Mouse (Mus musculus) hindbrain, embryonic 11.5 days (tissue): ENCODE measurements around the gene Cdhr4. TPM values are rescaled to one million over a fixed set of nuclear protein-coding genes. Genes with fewer than 3 reads are reported as not detected.

Source experiments
- ATAC-seq: fragments of 200-750 bp; cut with Nextera tagmentation; 2 replicates; pipeline ENCODE4 v1.8.0; 2017; ENCODE audit warnings: mild to moderate bottlenecking, moderate TSS enrichment, moderate library complexity; ENCODE audit not compliant: low FRiP score
- DNase-seq: peaks from one replicate; pipeline ENCODE4 v3.0.0-alpha.2; 2015; ENCODE audit warnings: low spot score
- H3K27ac ChIP-seq: fragments of 300-500 bp; sonication (generic); 2 replicates; pipeline ENCODE4 v1.5.1; 2014; ENCODE audit warnings: mild to moderate bottlenecking, low read depth, low read length
- H3K27me3 ChIP-seq: fragments of 300-500 bp; sonication (generic); 2 replicates; pipeline ENCODE4 v1.6.1; 2014; ENCODE audit warnings: mild to moderate bottlenecking, low read length, moderate library complexity, mixed read lengths; ENCODE audit not compliant: control insufficient read depth, insufficient read depth
- H3K36me3 ChIP-seq: fragments of 300-500 bp; sonication (generic); 2 replicates; pipeline ENCODE4 v1.6.1; 2014; ENCODE audit warnings: mild to moderate bottlenecking, low read length, moderate library complexity, mixed read lengths; ENCODE audit not compliant: control insufficient read depth, insufficient read depth
- H3K4me1 ChIP-seq: fragments of 300-500 bp; sonication (generic); replicated peaks from 2 replicates; pipeline ENCODE4 v1.6.1; 2014; ENCODE audit warnings: low read length, mixed read lengths; ENCODE audit not compliant: control insufficient read depth, insufficient read depth
- H3K4me2 ChIP-seq: fragments of 300-500 bp; sonication (generic); replicated peaks from 2 replicates; pipeline ENCODE4 v1.6.1; 2014; ENCODE audit warnings: mild to moderate bottlenecking, low read depth, low read length
- H3K4me3 ChIP-seq: fragments of 300-500 bp; sonication (generic); 2 replicates; pipeline ENCODE4 v1.5.1; 2014; ENCODE audit warnings: low read depth, low read length
- H3K9ac ChIP-seq: fragments of 300-500 bp; sonication (generic); 2 replicates; pipeline ENCODE4 v1.6.1; 2014; ENCODE audit warnings: low read depth, low read length
- H3K9me3 ChIP-seq: fragments of 300-500 bp; sonication (generic); 2 replicates; pipeline ENCODE4 v1.6.1; 2016; ENCODE audit warnings: low read length; ENCODE audit not compliant: control insufficient read depth
- WGBS: fragments of 180-500 bp; shearing (Covaris S2); extraction: QIAGEN DNeasy Blood & Tissue Kit; methylation state at CpG from one replicate; pipeline ENCODE4 v1.1.7; 2014; 5-methylcytosine and 5-hydroxymethylcytosine counted together
- polyA plus RNA-seq: library from polyadenylated mRNA; unstranded; fragments of >200 nt; fragmentation: Nextera tagmentation; extraction: Ambion mirVana; gene quantifications from 2 replicates; pipeline ENCODE4 v1.2.1, GENCODE M21; 2014

Cdhr4 gene
- 2.9 and 3.3 TPM in 2 replicates for polyA plus RNA-seq

- H3K4me2 ChIP-seq = no peak within 1 kb of the TSS
- no peaks in the 10 kb centered on the region for H3K36me3 ChIP-seq
- H3K9ac ChIP-seq = no peak within 1 kb of the TSS
- DNase-seq (no peak), ATAC-seq (no peak)
- no peaks in the 10 kb centered on the region for H3K4me1 ChIP-seq
- no peak within 1 kb of the TSS for H3K4me3 ChIP-seq
- H3K27me3 ChIP-seq = no peaks in the 10 kb centered on the region
- H3K9me3 ChIP-seq = no peaks in the 10 kb centered on the region
- H3K27ac ChIP-seq = no peak within 1 kb of the TSS
- 87% methylated on average over 2 of the region's 2 CpGs for WGBS
These were observed at the start of gene Cdhr4 for GRCm38 (mm10) chr9:107992197-107992596. Gene Cdhr4, plus strand, starts transcription at chr9:107992497.

GRCm38 (mm10) chr9:107947241-107948194 lies 44.8 kb upstream of the Cdhr4 start:
- DNase-seq = no peak
- ATAC-seq = no peak
- Histone ChIP-seq H3K9me3 (no peaks in the 10 kb centered on the region), H3K4me3 (no peak overlapping the region), H3K27ac (no peak overlapping the region), H3K4me1 (peaks cover 6% of the 10 kb centered on the region; the same call in 1 of the 2 replicates), H3K36me3 (no peaks in the 10 kb centered on the region), H3K4me2 (no peak overlapping the region), H3K9ac (no peak overlapping the region), H3K27me3 (no peaks in the 10 kb centered on the region)
- WGBS = 93% methylated on average over 31 of the region's 31 CpGs

GRCm38 (mm10) chr9:107949184-107949921 lies 42.9 kb upstream of the Cdhr4 start:
- no peaks in the 10 kb centered on the region for H3K27me3 ChIP-seq
- DNase-seq (no peak), ATAC-seq (no peak)
- H3K4me2 ChIP-seq = no peak overlapping the region
- no peaks in the 10 kb centered on the region for H3K9me3 ChIP-seq
- H3K4me3 ChIP-seq = no peak overlapping the region
- H3K27ac ChIP-seq = no peak overlapping the region
- H3K36me3 ChIP-seq = no peaks in the 10 kb centered on the region
- WGBS = 82% methylated on average over 13 of the region's 13 CpGs
- H3K4me1 ChIP-seq = peaks cover 6% of the 10 kb centered on the region; the same call in 1 of the 2 replicates
- H3K9ac ChIP-seq = no peak overlapping the region

GRCm38 (mm10) chr9:107949922-107950235 lies 42.4 kb upstream of the Cdhr4 start, which contains the start of gene Traip:
Gene Traip, plus strand, starts transcription at chr9:107950136.
- peak within 1 kb of the TSS; percentile 78 for H3K4me2 ChIP-seq
- peaks cover 6% of the 10 kb centered on the region; the same call in 1 of the 2 replicates for H3K4me1 ChIP-seq
- no peaks in the 10 kb centered on the region for H3K27me3 ChIP-seq
- H3K4me3 ChIP-seq = peak within 1 kb of the TSS; percentile 72
- H3K36me3 ChIP-seq = no peaks in the 10 kb centered on the region
- ATAC-seq = no peak
- no peak for DNase-seq
- no peak within 1 kb of the TSS; the same call in 1 of the 2 replicates for H3K27ac ChIP-seq
- 88% methylated on average over 10 of the region's 10 CpGs for WGBS
- peak within 1 kb of the TSS; percentile 64 for H3K9ac ChIP-seq
- H3K9me3 ChIP-seq = no peaks in the 10 kb centered on the region

- Histone ChIP-seq H3K27me3 (no peaks in the 10 kb centered on the region), H3K4me1 (peaks cover 6% of the 10 kb centered on the region; the same call in 1 of the 2 replicates), H3K9ac (peak overlapping the region; percentile 64), H3K4me2 (peak overlapping the region; percentile 78), H3K4me3 (peak overlapping the region; percentile 72), H3K36me3 (no peaks in the 10 kb centered on the region), H3K27ac (no peak overlapping the region; the same call in 1 of the 2 replicates), H3K9me3 (no peaks in the 10 kb centered on the region)
- peak; percentile 95 for DNase-seq
- ATAC-seq = peak; percentile 95
- 18% methylated on average over 45 of the region's 45 CpGs for WGBS
These were observed 41.6 kb upstream of the Cdhr4 start for GRCm38 (mm10) chr9:107950460-107951355.

GRCm38 (mm10) chr9:107955613-107956289 lies 36.5 kb upstream of the Cdhr4 start:
- peaks cover 6% of the 10 kb centered on the region; the same call in 1 of the 2 replicates for H3K4me1 ChIP-seq
- H3K9ac ChIP-seq = no peak overlapping the region
- H3K4me2 ChIP-seq = no peak overlapping the region
- H3K36me3 ChIP-seq = no peaks in the 10 kb centered on the region
- DNase-seq = no peak
- no peak overlapping the region for H3K4me3 ChIP-seq
- 86% methylated on average over 6 of the region's 6 CpGs for WGBS
- H3K27me3 ChIP-seq = no peaks in the 10 kb centered on the region
- no peak overlapping the region for H3K27ac ChIP-seq
- ATAC-seq = no peak
- H3K9me3 ChIP-seq = no peaks in the 10 kb centered on the region

GRCm38 (mm10) chr9:107957141-107957540 lies 35.2 kb upstream of the Cdhr4 start:
- H3K4me2 ChIP-seq = no peak overlapping the region
- DNase-seq (no peak), ATAC-seq (no peak)
- no peak overlapping the region for H3K9ac ChIP-seq
- H3K27ac ChIP-seq = no peak overlapping the region
- H3K4me1 ChIP-seq = no peaks in the 10 kb centered on the region
- no peaks in the 10 kb centered on the region for H3K27me3 ChIP-seq
- H3K9me3 ChIP-seq = no peaks in the 10 kb centered on the region
- H3K4me3 ChIP-seq = no peak overlapping the region
- H3K36me3 ChIP-seq = no peaks in the 10 kb centered on the region; the same call in 1 of the 2 replicates
- WGBS = 37% methylated on average over 6 of the region's 6 CpGs
